Mouse (Mus musculus) liver, embryonic 12.5 days (tissue): ENCODE data around the gene Tgm2. TPM values are rescaled to one million over a fixed set of nuclear protein-coding genes. Genes with fewer than 3 reads are reported as not detected.
A peak's percentile ranks its signal among the peaks of the same experiment; 100 is the strongest.

ENCODE experiments used
- ATAC-seq: fragments of 200-750 bp; cut with Nextera tagmentation; 2 replicates; pipeline ENCODE4 v1.8.0; 2017; ENCODE audit warnings: moderate number of reproducible peaks, mild to moderate bottlenecking, moderate library complexity
- H3K27ac ChIP-seq: fragments of 300-500 bp; sonication (generic); 2 replicates; pipeline ENCODE4 v1.5.1; 2016; ENCODE audit warnings: mild to moderate bottlenecking
- H3K27me3 ChIP-seq: fragments of 300-500 bp; sonication (generic); replicated peaks from 2 replicates; pipeline ENCODE4 v1.6.1; 2016; ENCODE audit warnings: mild to moderate bottlenecking, moderate library complexity
- H3K36me3 ChIP-seq: fragments of 300-500 bp; sonication (generic); 2 replicates; pipeline ENCODE4 v1.6.1; 2016; ENCODE audit warnings: mild to moderate bottlenecking, moderate library complexity
- H3K4me1 ChIP-seq: fragments of 300-500 bp; sonication (generic); 2 replicates; pipeline ENCODE4 v1.6.1; 2016
- H3K4me2 ChIP-seq: fragments of 300-500 bp; sonication (generic); 2 replicates; pipeline ENCODE4 v1.6.1; 2016; ENCODE audit warnings: mild to moderate bottlenecking, moderate library complexity
- H3K4me3 ChIP-seq: fragments of 300-500 bp; sonication (generic); 2 replicates; pipeline ENCODE4 v1.5.1; 2016; ENCODE audit warnings: mild to moderate bottlenecking, moderate library complexity
- H3K9ac ChIP-seq: fragments of 300-500 bp; sonication (generic); 2 replicates; pipeline ENCODE4 v1.6.1; 2016; ENCODE audit warnings: mild to moderate bottlenecking, moderate library complexity
- H3K9me3 ChIP-seq: fragments of 300-500 bp; sonication (generic); replicated peaks from 2 replicates; pipeline ENCODE4 v1.6.1; 2016; ENCODE audit warnings: mild to moderate bottlenecking, moderate library complexity
- WGBS: fragments of 180-500 bp; shearing (Covaris S2); methylation state at CpG from one replicate; pipeline ENCODE4 v1.1.7; 2016; ENCODE audit not compliant: insufficient replicate concordance; 5-methylcytosine and 5-hydroxymethylcytosine counted together
- polyA plus RNA-seq: library from polyadenylated mRNA; unstranded; fragments of >200 nt; fragmentation: Nextera tagmentation; extraction: Ambion mirVana; gene quantifications from 2 replicates; pipeline ENCODE4 v1.2.1, GENCODE M21; 2016

Gene Tgm2
- polyA plus RNA-seq, 1 experiment from 2014 or later = 69.9 TPM

DNA sequence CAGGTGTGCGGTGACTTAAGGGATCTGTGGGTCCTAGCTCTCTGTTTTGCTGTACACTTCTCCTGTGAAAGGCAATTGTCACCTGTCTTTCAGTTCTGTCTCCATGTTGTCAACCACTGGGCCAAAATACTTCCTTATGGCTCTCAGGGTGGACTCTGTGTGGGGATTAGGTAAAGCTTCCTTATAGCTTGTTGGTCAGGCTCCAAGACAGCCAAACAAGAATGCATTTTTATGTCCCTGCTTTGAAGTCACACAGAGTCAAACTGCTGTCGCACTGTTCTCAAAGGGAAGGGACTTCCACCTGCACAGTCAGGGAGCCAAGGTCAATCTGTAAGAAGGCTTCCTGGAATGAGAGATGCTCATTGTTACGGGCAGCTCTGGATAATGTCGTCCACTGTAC, 31.9 kb upstream of the Tgm2 start:
- Histone ChIP-seq H3K27me3 (peaks cover 81% of the 10 kb centered on the region), H3K4me3 (no peak overlapping the region), H3K36me3 (no peaks in the 10 kb centered on the region), H3K27ac (no peak overlapping the region), H3K4me2 (no peak overlapping the region), H3K9ac (no peak overlapping the region), H3K4me1 (peaks cover 52% of the 10 kb centered on the region), H3K9me3 (no peaks in the 10 kb centered on the region)
- ATAC-seq = no peak
- 70% methylated on average over 4 of the region's 4 CpGs for WGBS

DNA sequence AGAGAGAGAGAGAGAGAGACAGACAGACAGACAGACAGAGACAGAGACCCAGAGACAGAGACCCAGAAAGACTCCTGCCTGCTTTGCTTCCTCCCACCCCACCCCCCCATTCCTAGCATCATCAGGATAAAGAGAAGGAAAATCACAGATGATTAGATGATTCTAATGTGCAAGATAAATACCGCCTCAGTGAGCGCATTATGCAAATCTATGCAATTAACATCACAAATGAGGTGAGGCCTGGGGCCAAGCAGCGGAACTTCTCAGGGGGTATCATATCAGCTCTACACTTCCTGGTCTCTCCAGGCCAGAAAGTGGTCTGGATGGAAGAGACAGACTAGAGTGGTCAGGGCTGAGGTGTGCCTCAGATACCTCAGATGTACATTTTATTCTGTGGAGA, 31.3 kb upstream of the Tgm2 start:
- peaks cover 52% of the 10 kb centered on the region for H3K4me1 ChIP-seq
- 55% methylated on average over 3 of the region's 3 CpGs for WGBS
- H3K4me2 ChIP-seq = no peak overlapping the region
- no peaks in the 10 kb centered on the region for H3K9me3 ChIP-seq
- no peak for ATAC-seq
- no peak overlapping the region for H3K27ac ChIP-seq
- H3K4me3 ChIP-seq = no peak overlapping the region
- H3K9ac ChIP-seq = no peak overlapping the region
- peaks cover 81% of the 10 kb centered on the region for H3K27me3 ChIP-seq
- H3K36me3 ChIP-seq = no peaks in the 10 kb centered on the region

DNA sequence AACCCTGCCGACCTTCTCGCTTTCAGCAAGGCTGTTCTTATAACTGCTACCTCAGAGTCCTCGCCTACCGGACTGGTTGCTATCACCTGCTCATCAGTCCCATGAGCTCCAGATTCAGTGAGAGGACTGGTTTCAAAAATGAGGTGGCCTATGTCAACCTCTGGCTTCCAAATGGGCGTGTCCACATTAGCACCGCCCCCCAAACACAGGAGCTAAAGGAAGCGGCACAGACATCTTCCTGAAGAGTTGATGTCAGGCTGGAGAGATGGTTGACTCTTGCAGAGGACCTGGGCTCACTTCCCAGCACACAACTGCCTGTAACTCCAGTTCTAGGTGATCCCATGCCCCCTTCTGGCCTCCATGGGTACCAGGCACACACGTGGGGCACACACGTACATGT, 30.5 kb upstream of the Tgm2 start:
- 65% methylated on average over 9 of the region's 9 CpGs for WGBS
- H3K4me3 ChIP-seq = no peak overlapping the region
- H3K27me3 ChIP-seq = peaks cover 76% of the 10 kb centered on the region
- peaks cover 52% of the 10 kb centered on the region for H3K4me1 ChIP-seq
- H3K4me2 ChIP-seq = no peak overlapping the region
- ATAC-seq = no peak
- no peaks in the 10 kb centered on the region for H3K36me3 ChIP-seq
- H3K9ac ChIP-seq = no peak overlapping the region
- no peak overlapping the region for H3K27ac ChIP-seq
- H3K9me3 ChIP-seq = no peaks in the 10 kb centered on the region

DNA sequence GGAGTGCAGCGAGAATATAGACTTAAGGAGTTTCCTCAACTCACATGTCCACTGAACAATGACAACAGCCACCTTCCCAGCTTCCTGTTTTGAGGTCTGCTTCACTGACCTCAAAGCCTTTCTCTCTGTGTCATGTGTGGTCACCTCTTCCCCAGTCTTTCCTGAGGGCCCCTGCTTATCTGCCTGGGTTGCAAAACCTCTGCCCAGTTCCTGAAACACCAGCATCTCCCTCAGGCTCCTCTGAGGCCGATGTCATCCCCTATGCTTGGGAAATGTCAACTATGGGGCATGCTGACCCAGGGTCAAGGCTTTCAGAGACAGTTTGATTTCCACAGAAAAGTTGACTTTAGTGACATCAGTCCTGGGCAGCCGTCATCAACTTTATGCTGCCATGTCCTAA, 29.2 kb upstream of the Tgm2 start:
- ATAC-seq = peak; percentile 62
- Histone ChIP-seq H3K9me3 (no peaks in the 10 kb centered on the region), H3K4me3 (no peak overlapping the region), H3K4me2 (peak overlapping the region; percentile 20; the same call in 1 of the 2 replicates), H3K9ac (no peak overlapping the region), H3K36me3 (no peaks in the 10 kb centered on the region), H3K4me1 (peaks cover 52% of the 10 kb centered on the region), H3K27ac (peak overlapping the region; percentile 69), H3K27me3 (peaks cover 74% of the 10 kb centered on the region)
- 11% methylated on average over 3 of the region's 3 CpGs for WGBS

DNA sequence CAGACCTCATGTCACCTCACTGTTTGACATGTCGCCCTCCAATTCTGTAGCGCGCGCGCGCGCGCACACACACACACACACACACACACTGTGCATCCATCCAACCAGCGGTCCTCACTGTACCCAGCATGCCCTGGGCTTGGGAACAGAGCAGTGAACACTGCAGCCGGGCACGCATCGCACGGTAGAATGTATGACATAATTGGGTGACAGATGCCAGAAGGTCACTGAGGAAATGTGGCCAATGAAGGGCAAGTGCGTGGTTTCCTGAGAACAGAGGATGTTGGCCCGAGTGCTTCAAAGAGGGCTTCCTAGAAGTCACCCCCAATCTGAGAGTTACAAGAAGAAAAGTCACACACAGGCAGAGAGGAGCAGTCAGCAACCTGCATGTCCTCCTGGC, 28.7 kb upstream of the Tgm2 start:
- no peak overlapping the region for H3K4me3 ChIP-seq
- H3K27me3 ChIP-seq = peaks cover 74% of the 10 kb centered on the region
- H3K27ac ChIP-seq = peak overlapping the region; percentile 69
- peaks cover 52% of the 10 kb centered on the region for H3K4me1 ChIP-seq
- 54% methylated on average over 15 of the region's 15 CpGs for WGBS
- peak; percentile 36; the same call in 1 of the 2 replicates for ATAC-seq
- no peak overlapping the region for H3K9ac ChIP-seq
- no peaks in the 10 kb centered on the region for H3K36me3 ChIP-seq
- 0 out of 2 replicates have a peak overlapping the region, but pooled peaks have one; percentile 13 for H3K4me2 ChIP-seq
- no peaks in the 10 kb centered on the region for H3K9me3 ChIP-seq

DNA sequence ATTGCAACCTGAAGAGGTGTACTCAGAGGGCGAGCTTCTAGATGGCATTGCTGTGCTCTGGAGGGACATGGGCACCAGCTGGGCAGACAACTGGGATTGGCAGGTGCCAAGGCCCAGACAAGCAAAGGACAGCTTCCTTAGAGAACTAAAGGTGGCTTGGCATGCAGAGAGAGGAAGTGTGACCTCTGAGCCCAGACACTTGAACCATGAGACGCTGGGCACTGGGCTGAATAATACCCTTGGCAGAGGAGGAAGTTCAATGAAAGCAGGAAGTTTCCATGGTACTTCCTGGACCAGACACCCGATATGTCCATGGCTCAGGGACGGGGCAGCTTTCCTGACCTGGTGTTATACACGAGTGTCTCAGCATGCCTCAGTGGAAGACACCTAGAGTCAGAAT, 28.2 kb upstream of the Tgm2 start:
- ATAC-seq = no peak
- Histone ChIP-seq H3K4me3 (no peak overlapping the region), H3K27ac (no peak overlapping the region; the same call in 1 of the 2 replicates), H3K4me2 (no peak overlapping the region), H3K9ac (no peak overlapping the region), H3K27me3 (peaks cover 73% of the 10 kb centered on the region), H3K36me3 (no peaks in the 10 kb centered on the region), H3K9me3 (no peaks in the 10 kb centered on the region), H3K4me1 (peaks cover 49% of the 10 kb centered on the region)
- 30% methylated on average over 5 of the region's 5 CpGs for WGBS

DNA sequence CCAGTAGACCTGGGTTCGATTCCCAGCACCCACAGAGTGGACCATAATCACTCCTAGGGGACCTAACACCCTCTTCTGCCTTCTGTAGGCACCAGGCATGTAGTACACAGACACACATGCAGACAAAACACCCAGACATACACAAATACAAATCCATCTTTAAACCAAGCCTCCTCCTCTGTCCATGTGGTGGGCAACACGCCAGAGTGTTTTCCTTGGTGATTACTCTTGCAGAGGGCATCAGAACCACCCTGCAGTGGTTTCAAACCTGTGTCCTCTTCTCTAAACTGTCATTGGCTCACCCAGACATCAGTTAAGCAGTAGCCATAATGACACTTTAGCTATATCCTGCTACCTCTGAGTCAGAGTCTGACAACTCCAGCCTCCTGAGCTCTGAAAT, 24.2 kb upstream of the Tgm2 start:
- Histone ChIP-seq H3K4me1 (peaks cover 29% of the 10 kb centered on the region), H3K27ac (no peak overlapping the region), H3K9me3 (no peaks in the 10 kb centered on the region), H3K27me3 (peaks cover 44% of the 10 kb centered on the region), H3K36me3 (no peaks in the 10 kb centered on the region), H3K4me3 (no peak overlapping the region), H3K9ac (no peak overlapping the region), H3K4me2 (no peak overlapping the region)
- WGBS = 60% methylated on average over 2 of the region's 2 CpGs
- no peak for ATAC-seq

DNA sequence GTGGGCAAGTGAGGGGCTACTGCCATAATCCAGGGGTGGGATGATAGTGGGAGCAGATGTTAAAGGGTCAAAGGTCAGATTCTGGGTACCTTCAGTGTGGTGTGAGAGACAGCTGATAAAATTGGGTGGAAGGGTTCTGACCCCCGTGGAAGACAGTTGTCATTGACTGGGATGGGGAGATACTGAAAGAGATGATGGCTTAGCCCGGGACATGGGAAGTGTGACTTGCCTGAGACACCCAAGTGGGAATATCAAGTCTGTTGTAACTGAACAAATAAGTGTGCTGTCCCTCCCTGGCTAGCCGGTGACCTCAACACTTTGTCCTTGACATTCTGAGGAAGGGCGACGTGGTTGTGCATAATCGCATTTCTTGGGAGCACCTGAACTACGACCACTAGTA, 23.5 kb upstream of the Tgm2 start:
- H3K36me3 ChIP-seq = no peaks in the 10 kb centered on the region
- H3K4me1 ChIP-seq = peaks cover 23% of the 10 kb centered on the region
- WGBS = 60% methylated on average over 7 of the region's 7 CpGs
- no peak for ATAC-seq
- H3K4me3 ChIP-seq = no peak overlapping the region
- no peak overlapping the region for H3K27ac ChIP-seq
- H3K4me2 ChIP-seq = no peak overlapping the region
- peaks cover 38% of the 10 kb centered on the region for H3K27me3 ChIP-seq
- H3K9ac ChIP-seq = no peak overlapping the region
- H3K9me3 ChIP-seq = no peaks in the 10 kb centered on the region

DNA sequence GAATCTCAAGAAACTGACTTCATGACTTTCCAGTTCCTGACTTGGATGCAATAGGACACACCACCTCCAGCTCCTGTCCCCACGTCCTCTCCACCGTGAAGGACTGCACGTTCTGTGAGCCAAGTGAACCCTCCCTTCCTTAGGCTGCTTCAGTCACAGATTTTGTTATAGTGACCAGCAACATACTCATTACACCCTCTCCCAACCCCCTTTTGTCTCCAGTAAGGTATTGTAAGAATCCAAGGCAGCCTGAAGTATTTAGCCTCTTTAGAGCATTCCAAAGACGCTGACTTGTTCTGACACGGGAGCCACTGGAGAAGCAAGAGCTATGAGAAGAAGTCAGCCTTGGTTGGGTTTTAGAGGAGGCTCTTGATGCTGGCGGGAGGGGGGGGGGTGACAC, 23.1 kb upstream of the Tgm2 start:
- H3K27ac ChIP-seq = no peak overlapping the region
- no peak for ATAC-seq
- H3K9me3 ChIP-seq = no peaks in the 10 kb centered on the region

DNA sequence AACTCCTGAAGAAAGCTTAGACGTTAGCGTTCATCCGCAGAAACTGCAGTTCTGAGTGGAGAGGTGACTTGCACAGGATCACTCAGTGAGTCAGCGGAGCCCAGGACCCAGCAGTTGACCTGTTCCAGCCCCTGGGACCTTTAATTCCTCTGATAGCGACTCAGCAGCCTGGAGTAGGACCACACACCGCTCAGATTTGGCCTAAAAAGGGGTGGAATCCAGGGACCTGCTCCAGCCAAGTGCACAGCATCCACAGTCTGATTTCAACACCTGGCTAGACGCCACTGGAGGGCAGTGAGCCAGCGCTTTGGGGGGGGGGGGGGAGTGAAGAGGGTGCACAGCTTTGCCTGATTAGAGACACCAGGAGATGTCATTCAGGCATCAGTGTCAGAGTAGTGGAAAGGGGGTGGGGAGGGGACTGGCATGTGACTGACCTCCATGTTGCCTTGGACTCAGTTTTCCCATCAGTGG, 22.5 kb upstream of the Tgm2 start:
- no peak; the same call in 1 of the 2 replicates for ATAC-seq
- Histone ChIP-seq H3K4me1 (peaks cover 16% of the 10 kb centered on the region; the same call in 1 of the 2 replicates), H3K36me3 (no peaks in the 10 kb centered on the region), H3K9ac (no peak overlapping the region), H3K27ac (no peak overlapping the region), H3K27me3 (peaks cover 28% of the 10 kb centered on the region), H3K4me3 (no peak overlapping the region), H3K4me2 (no peak overlapping the region), H3K9me3 (no peaks in the 10 kb centered on the region)
- WGBS = 67% methylated on average over 8 of the region's 8 CpGs

More for the DNA sequence above, 23.1 kb upstream of the Tgm2 start:
- H3K27me3 ChIP-seq = peaks cover 34% of the 10 kb centered on the region
- H3K4me1 ChIP-seq = peaks cover 19% of the 10 kb centered on the region
- H3K4me2 ChIP-seq = no peak overlapping the region
- 64% methylated on average over 6 of the region's 6 CpGs for WGBS
- H3K9ac ChIP-seq = no peak overlapping the region
- H3K36me3 ChIP-seq = no peaks in the 10 kb centered on the region
- no peak overlapping the region for H3K4me3 ChIP-seq

DNA sequence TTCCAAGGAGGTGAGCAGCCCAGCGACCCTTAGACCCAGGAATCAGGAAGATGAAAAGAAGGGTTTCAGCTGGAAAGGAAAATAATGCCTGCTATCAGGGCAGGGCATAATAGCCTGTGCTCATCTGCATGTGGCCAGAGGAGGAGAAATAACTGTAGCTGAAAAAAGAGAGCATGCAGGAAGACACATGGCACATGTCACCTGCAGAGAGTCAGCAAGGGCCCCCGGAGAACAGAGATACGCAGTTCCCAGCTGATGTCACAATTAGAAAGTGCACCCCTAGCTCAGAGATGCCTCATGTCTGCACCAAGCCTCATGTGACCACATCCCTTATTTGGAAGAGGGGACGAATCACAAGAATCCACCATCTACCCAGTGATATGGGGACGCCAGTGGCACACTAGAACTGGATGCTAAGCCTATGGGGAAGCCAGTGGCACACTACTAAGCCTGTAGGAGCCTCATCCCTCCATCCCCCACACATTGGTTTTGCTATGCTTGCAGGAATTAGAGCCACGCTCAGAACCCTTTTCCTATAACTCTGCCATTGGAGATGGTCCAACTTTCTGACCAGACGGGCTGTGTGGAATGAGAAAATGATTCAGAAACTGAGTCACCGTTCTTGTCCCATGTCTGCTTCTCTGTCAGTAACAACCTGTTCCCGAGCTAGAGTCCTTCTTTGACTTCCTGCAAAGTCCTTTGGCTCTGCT, 21.4 kb upstream of the Tgm2 start:
- Histone ChIP-seq H3K9ac (no peak overlapping the region), H3K27ac (no peak overlapping the region), H3K4me1 (peaks cover 18% of the 10 kb centered on the region; the same call in 1 of the 2 replicates), H3K4me3 (no peak overlapping the region), H3K27me3 (peaks cover 21% of the 10 kb centered on the region), H3K36me3 (no peaks in the 10 kb centered on the region), H3K4me2 (no peak overlapping the region), H3K9me3 (no peaks in the 10 kb centered on the region)
- WGBS = 41% methylated on average over 9 of the region's 9 CpGs
- no peak for ATAC-seq

DNA sequence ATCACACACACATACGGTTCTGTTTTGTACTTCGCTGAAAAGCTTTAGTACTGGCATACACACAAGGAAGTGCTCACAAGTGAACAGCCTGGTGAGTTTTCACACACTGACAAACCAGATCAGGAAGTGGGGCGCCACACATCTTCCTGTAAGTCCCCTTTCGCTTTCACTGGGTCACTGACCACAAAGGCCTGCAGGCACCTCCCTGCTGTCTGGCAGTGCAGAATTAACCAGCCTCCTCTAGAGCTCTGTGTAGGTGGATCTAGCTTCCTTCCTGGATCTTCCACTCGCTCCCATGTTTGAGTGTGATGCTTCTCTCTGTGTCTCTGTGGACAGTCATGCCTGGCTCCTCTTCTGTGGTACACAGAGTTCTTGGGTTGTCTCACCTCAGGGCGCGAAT, 20.4 kb upstream of the Tgm2 start:
- 0 out of 2 replicates have a peak, but pooled peaks have one; percentile 40 for ATAC-seq
- peaks cover 25% of the 10 kb centered on the region for H3K4me1 ChIP-seq
- no peaks in the 10 kb centered on the region for H3K36me3 ChIP-seq
- H3K9ac ChIP-seq = no peak overlapping the region
- no peak overlapping the region for H3K4me3 ChIP-seq
- H3K9me3 ChIP-seq = no peaks in the 10 kb centered on the region
- WGBS = 31% methylated on average over 7 of the region's 7 CpGs
- H3K27ac ChIP-seq = no peak overlapping the region
- H3K4me2 ChIP-seq = peak overlapping the region; percentile 28; the same call in 1 of the 2 replicates
- peaks cover 21% of the 10 kb centered on the region for H3K27me3 ChIP-seq
